Mouse (Mus musculus) limb, embryonic 12.5 days (tissue): Measurements from ENCODE around the gene Rnf180. TPM values are rescaled to one million over a fixed set of nuclear protein-coding genes. Genes with fewer than 3 reads are reported as not detected.

ENCODE experiments used
- ATAC-seq: fragments of 200-750 bp; cut with Nextera tagmentation; 2 replicates; pipeline ENCODE4 v1.8.0; 2017; ENCODE audit warnings: low read depth, moderate TSS enrichment; ENCODE audit not compliant: insufficient number of reproducible peaks, insufficient read depth, low FRiP score, low TSS enrichment
- H3K27ac ChIP-seq: fragments of 300-500 bp; sonication (generic); 2 replicates; pipeline ENCODE4 v1.5.1; 2016; ENCODE audit warnings: mild to moderate bottlenecking, moderate library complexity
- H3K27me3 ChIP-seq: fragments of 300-500 bp; sonication (generic); 2 replicates; pipeline ENCODE4 v1.6.1; 2016; ENCODE audit warnings: mild to moderate bottlenecking, moderate library complexity
- H3K36me3 ChIP-seq: fragments of 300-500 bp; sonication (generic); 2 replicates; pipeline ENCODE4 v1.6.1; 2016; ENCODE audit warnings: mild to moderate bottlenecking, moderate library complexity
- H3K4me1 ChIP-seq: fragments of 300-500 bp; sonication (generic); replicated peaks from 2 replicates; pipeline ENCODE4 v1.6.1; 2016
- H3K4me2 ChIP-seq: fragments of 300-500 bp; sonication (generic); 2 replicates; pipeline ENCODE4 v1.6.1; 2016; ENCODE audit warnings: mild to moderate bottlenecking, moderate library complexity
- H3K4me3 ChIP-seq: fragments of 300-500 bp; sonication (generic); replicated peaks from 2 replicates; pipeline ENCODE4 v1.5.1; 2016; ENCODE audit warnings: mild to moderate bottlenecking
- H3K9ac ChIP-seq: fragments of 300-500 bp; sonication (generic); replicated peaks from 2 replicates; pipeline ENCODE4 v1.6.1; 2016; ENCODE audit warnings: mild to moderate bottlenecking, moderate library complexity
- H3K9me3 ChIP-seq: fragments of 300-500 bp; sonication (generic); 2 replicates; pipeline ENCODE4 v1.6.1; 2016; ENCODE audit warnings: mild to moderate bottlenecking, moderate library complexity
- WGBS: fragments of 180-500 bp; shearing (Covaris S2); methylation state at CpG from one replicate; pipeline ENCODE4 v1.1.7; 2016; 5-methylcytosine and 5-hydroxymethylcytosine counted together
- polyA plus RNA-seq: library from polyadenylated mRNA; unstranded; fragments of >200 nt; fragmentation: Nextera tagmentation; extraction: Ambion mirVana; gene quantifications from 2 replicates; pipeline ENCODE4 v1.2.1, GENCODE M21; 2016

The Rnf180 gene
- polyA plus RNA-seq, 1 experiment from 2014 or later = 10.5 TPM

DNA sequence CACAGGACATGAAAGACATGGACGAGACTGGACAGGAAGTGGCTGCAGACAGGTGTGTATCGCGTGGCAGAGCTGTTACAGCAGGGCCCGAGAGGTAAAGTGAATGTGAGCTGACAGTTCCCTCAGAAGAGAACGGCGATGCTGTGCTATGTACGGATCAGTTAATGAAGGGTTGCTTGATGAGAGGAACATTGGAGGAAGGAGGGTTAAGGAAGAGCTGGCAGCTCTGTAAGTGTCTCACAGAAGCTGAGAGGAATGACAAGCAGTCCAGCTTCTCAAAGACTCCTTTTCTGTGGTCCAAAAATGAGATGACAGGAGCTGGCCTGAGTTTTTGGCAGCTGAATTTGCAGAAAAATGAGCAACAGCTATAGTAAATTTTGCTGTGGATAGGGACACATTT is 101.0 kb downstream of the Rnf180 start:
- 69% methylated on average over 7 of the region's 7 CpGs for WGBS
- no peaks in the 10 kb centered on the region for H3K9me3 ChIP-seq
- no peaks in the 10 kb centered on the region for H3K36me3 ChIP-seq
- no peak overlapping the region for H3K9ac ChIP-seq
- H3K4me3 ChIP-seq = no peak overlapping the region
- no peak overlapping the region for H3K4me2 ChIP-seq
- H3K27ac ChIP-seq = no peak overlapping the region
- ATAC-seq = no peak
- H3K4me1 ChIP-seq = no peaks in the 10 kb centered on the region
- no peaks in the 10 kb centered on the region for H3K27me3 ChIP-seq

DNA sequence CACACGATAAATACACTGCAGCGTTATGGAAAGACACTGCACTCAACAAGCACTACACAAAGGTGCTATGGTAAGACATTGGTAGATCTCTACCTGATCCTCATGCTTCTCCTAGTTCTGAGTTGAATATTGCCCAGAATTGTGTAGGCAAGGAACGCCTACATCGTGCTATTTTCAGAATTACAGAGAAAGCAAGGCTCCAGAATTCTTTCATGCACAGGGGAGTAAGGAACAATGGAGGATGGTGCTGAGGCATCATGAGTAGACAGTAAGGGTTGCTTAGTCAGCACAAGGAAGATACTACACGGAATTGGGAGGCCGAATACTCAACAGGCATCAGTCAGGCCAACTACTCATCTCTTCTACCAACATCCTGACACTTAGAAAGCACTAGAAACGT is 105.9 kb downstream of the Rnf180 start:
- no peak overlapping the region for H3K4me3 ChIP-seq
- H3K36me3 ChIP-seq = no peaks in the 10 kb centered on the region
- no peak overlapping the region for H3K4me2 ChIP-seq
- no peak for ATAC-seq
- H3K9ac ChIP-seq = no peak overlapping the region
- no peaks in the 10 kb centered on the region for H3K27me3 ChIP-seq
- no peak overlapping the region for H3K27ac ChIP-seq
- H3K4me1 ChIP-seq = no peaks in the 10 kb centered on the region
- H3K9me3 ChIP-seq = no peaks in the 10 kb centered on the region
- WGBS = 89% methylated on average over 7 of the region's 7 CpGs

DNA sequence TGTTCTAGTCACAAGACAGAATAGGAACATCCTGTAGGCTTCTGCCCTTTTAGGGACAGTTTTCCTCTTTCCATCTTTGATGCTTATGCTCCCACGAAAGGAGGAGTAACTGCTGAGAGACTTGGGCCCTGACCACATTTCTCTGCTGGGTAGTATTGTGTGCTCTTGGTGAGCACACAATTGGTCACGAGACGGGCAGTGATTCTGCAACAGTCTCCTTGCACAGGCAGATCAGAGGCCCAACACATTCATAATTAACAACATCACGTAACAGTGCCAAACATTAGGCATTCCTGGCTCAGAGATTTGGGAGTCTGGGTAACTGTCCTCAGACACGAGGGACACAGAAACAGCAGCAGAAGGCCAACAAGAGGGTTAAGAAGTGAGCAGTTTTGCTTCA is 113.8 kb downstream of the Rnf180 start:
- H3K4me1 ChIP-seq = no peaks in the 10 kb centered on the region
- WGBS = 81% methylated on average over 5 of the region's 5 CpGs
- no peaks in the 10 kb centered on the region for H3K9me3 ChIP-seq
- H3K27me3 ChIP-seq = no peaks in the 10 kb centered on the region
- no peak overlapping the region for H3K4me2 ChIP-seq
- no peaks in the 10 kb centered on the region for H3K36me3 ChIP-seq
- no peak overlapping the region for H3K27ac ChIP-seq
- H3K9ac ChIP-seq = no peak overlapping the region
- no peak for ATAC-seq
- H3K4me3 ChIP-seq = no peak overlapping the region

DNA sequence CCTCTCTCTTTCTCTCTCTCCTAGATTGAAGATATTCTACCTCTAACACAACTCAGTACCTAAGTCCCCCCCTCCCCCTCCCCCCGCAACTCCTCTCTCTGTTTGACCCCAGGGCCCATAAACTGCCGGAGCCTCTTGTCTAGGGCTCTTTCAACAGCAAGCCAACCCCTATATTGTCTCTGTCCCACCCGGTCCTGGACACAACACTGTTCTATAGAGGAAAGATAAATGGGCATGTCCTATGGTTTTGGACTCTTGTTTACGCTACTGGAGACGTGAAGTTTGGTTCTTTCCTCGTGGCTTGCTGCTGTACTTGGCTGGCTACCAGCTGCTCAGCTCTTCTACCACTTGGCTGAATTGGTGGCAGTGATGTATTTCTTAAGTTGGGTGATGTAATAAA is 129.2 kb downstream of the Rnf180 start:
- Histone ChIP-seq H3K4me2 (no peak overlapping the region), H3K4me3 (no peak overlapping the region), H3K4me1 (no peaks in the 10 kb centered on the region), H3K9me3 (no peaks in the 10 kb centered on the region), H3K36me3 (no peaks in the 10 kb centered on the region), H3K9ac (no peak overlapping the region), H3K27me3 (no peaks in the 10 kb centered on the region), H3K27ac (no peak overlapping the region)
- ATAC-seq = no peak
- 74% methylated on average over 6 of the region's 6 CpGs for WGBS

DNA sequence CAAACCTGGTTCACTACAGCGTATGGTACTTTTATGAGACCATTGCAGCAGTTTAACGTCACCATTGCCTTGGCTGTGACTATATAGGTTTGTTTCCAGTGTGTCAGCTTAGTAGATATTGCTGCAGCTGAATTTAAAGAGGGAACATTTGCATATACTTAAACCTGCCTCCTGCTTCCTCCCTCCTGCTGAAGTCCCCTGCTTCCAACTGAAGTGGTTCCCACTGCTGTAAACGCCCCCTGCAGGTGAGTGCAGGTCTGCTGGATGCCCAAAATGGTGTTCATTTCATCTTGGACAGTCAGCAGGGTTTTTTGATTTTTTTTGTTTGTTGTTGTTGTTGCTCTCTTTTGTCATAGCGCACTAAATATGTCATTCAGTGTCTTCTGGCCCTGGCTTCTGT is 140.7 kb downstream of the Rnf180 start:
- Histone ChIP-seq H3K27ac (no peak overlapping the region), H3K9me3 (no peaks in the 10 kb centered on the region), H3K27me3 (no peaks in the 10 kb centered on the region), H3K4me1 (no peaks in the 10 kb centered on the region), H3K4me3 (no peak overlapping the region), H3K36me3 (no peaks in the 10 kb centered on the region), H3K4me2 (no peak overlapping the region), H3K9ac (no peak overlapping the region)
- ATAC-seq = no peak
- WGBS = 51% methylated on average over 4 of the region's 4 CpGs

DNA sequence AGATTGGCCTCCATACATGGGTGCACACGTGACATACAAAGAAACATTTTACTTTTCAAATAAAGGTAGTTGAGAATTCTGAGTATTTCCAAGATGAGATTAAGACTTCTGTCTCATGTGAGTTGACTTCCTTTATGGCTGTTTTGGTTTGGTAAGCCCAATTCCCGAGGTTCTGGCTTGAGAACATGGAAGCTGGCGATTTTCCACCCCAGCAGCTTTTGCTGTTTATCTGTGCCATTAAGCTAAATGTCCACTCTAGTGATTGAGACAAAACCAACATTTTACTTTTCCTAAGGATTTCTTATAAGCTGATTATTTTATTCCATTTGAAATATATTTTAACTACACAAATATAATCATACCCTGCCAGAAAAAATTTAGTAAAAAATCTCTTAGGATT is 144.6 kb downstream of the Rnf180 start:
- WGBS = 91% methylated on average over 3 of the region's 3 CpGs
- Histone ChIP-seq H3K4me3 (no peak overlapping the region), H3K9me3 (no peaks in the 10 kb centered on the region), H3K4me1 (peaks cover 5% of the 10 kb centered on the region; the same call in 1 of the 2 replicates), H3K27me3 (no peaks in the 10 kb centered on the region), H3K4me2 (no peak overlapping the region), H3K27ac (no peak overlapping the region), H3K36me3 (no peaks in the 10 kb centered on the region), H3K9ac (no peak overlapping the region)
- no peak for ATAC-seq

DNA sequence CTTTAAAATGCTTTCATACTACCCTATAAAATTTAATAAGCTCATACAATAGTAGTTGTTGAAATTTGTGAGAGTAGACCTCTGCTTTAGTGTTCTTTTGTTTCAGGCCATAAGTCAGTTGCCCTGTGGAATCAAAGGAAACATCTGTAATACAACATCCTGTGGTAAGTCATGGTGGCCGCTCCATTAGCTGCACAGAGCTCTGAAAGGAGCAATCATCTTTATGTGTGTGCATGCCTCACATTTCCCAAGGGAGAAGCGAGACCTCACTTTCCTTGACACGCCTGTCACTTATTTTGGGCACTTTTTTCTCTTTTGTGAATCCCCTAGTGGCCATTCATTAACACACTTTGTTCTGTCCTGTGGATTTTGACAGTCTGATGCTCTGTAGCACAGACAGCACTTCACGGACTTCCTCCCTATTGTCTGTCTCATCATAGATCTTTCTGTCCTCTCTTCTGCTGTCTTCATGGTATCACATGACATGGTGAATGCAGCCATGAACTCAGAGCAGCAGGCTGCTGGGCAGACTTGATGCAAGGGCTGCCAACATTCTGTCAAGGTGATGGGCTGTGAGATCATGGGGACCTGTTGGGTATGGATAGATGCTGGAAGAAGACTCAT is 146.7 kb downstream of the Rnf180 start:
- no peak for ATAC-seq
- Histone ChIP-seq H3K36me3 (no peaks in the 10 kb centered on the region), H3K4me3 (no peak overlapping the region), H3K4me2 (no peak overlapping the region), H3K4me1 (peaks cover 5% of the 10 kb centered on the region; the same call in 1 of the 2 replicates), H3K9me3 (no peaks in the 10 kb centered on the region), H3K9ac (no peak overlapping the region), H3K27ac (no peak overlapping the region), H3K27me3 (no peaks in the 10 kb centered on the region)
- 50% methylated on average over 4 of the region's 4 CpGs for WGBS

DNA sequence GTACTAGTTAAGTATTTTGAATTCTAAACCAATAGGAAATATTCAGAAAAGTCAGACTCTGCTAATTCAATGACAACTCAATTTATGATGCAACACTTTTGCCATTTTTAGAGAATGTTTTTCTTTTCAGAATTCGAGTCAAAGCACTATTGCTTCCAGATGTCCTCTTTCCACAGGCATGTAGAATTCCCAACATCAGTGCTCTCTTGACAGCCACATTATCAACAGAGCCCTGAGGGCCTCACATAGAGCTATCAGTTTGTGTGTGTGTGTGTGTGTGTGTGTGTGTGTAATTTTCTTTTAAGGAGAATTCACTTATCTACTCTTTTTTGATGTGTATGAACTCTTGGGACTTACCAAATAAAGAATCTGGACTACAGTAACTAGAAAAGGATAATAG is 147.8 kb downstream of the Rnf180 start:
- Histone ChIP-seq H3K4me3 (no peak overlapping the region), H3K9me3 (no peaks in the 10 kb centered on the region), H3K27ac (no peak overlapping the region), H3K4me1 (peaks cover 5% of the 10 kb centered on the region; the same call in 1 of the 2 replicates), H3K27me3 (no peaks in the 10 kb centered on the region), H3K36me3 (no peaks in the 10 kb centered on the region), H3K9ac (no peak overlapping the region), H3K4me2 (no peak overlapping the region)
- 9% methylated on average over 1 of the region's 1 CpGs for WGBS
- ATAC-seq = no peak

DNA sequence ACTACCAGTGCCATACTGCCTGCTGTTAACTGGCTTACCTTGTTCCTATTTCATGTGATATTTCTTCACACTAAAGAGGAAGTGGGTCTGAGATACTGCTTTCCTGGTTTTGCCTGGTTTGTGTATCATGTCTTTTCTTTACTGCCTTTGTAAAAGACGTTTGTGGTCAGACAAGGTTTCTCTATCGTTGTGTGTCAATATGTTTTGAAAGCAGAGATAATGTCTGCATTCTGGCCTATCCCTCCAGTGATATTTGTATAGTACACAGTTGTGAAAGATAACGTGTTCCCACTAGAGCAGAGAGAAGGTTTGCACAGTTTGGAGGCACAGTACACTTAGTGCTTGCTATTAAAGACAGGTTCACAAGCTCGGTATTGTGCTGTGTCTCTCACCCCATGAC is 154.7 kb downstream of the Rnf180 start:
- Histone ChIP-seq H3K36me3 (no peaks in the 10 kb centered on the region), H3K4me2 (no peak overlapping the region), H3K4me1 (no peaks in the 10 kb centered on the region), H3K27ac (no peak overlapping the region), H3K27me3 (no peaks in the 10 kb centered on the region), H3K9me3 (no peaks in the 10 kb centered on the region), H3K4me3 (no peak overlapping the region), H3K9ac (no peak overlapping the region)
- WGBS = 74% methylated on average over 4 of the region's 4 CpGs
- no peak for ATAC-seq

DNA sequence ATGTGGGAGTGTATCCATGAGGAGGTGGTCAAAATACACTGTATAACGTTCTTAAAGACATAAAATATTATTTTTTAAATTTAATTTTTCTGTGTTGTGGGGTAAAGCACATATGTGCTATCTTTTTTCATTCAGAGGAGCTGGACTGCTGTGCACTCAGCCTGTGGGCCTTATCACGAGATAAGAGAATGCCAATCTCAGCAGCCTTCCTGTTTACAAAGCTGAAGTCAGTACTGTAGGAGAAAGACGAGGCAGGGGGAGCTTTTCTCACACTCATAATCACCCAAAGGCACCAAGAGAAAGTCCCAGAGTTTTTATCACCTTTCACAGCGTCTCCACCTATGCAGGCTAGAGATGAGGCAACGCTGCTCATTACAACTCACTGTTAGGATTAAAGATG is 160.2 kb downstream of the Rnf180 start:
- Histone ChIP-seq H3K4me1 (no peaks in the 10 kb centered on the region), H3K27me3 (no peaks in the 10 kb centered on the region), H3K27ac (no peak overlapping the region), H3K36me3 (no peaks in the 10 kb centered on the region), H3K9ac (no peak overlapping the region), H3K4me2 (no peak overlapping the region), H3K4me3 (no peak overlapping the region), H3K9me3 (no peaks in the 10 kb centered on the region)
- ATAC-seq = no peak
- 72% methylated on average over 5 of the region's 5 CpGs for WGBS

DNA sequence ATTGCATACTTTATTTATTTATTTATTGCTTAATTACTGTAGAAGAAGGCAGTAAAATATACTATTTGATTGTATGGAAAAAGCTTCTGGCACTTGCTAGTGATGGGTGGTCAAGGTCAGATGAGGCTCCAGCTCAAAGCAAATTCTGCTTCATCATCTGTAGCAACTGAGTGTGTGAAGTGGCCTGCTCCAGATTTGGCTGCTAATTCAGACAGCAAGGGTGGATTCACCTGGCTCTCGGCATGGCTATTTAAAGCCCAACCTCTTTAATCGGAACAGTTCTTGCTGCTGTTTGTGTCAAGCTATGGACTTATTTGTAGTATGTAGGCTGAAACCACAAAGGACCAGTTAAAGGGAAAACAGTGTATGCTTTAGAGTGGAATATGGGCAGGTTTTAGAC is 161.8 kb downstream of the Rnf180 start:
- no peaks in the 10 kb centered on the region for H3K27me3 ChIP-seq
- no peak overlapping the region for H3K9ac ChIP-seq
- H3K4me2 ChIP-seq = no peak overlapping the region
- H3K4me3 ChIP-seq = no peak overlapping the region
- no peaks in the 10 kb centered on the region for H3K9me3 ChIP-seq
- no peaks in the 10 kb centered on the region for H3K4me1 ChIP-seq
- no peaks in the 10 kb centered on the region for H3K36me3 ChIP-seq
- no peak overlapping the region for H3K27ac ChIP-seq
- ATAC-seq = no peak
- 74% methylated on average over 2 of the region's 2 CpGs for WGBS

DNA sequence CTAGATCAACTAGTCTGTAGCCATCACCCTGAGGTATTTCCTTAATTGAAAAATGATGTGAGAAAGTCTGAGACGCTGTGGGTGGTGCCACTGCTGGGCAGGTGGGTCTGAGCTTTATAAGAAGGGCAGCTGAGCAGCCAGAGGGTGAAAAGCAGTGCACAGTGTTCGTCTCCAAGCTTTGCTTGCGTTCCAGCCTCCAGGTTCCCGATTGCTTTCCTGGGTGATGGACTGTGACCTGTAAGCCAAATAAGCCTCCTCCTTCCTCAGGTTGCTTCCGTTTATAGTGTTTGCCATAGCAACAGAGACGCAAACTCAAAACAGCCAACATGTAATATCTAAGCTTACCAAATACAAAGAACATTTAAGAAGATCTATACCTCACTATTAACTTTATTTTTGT is 162.2 kb downstream of the Rnf180 start:
- Histone ChIP-seq H3K27me3 (no peaks in the 10 kb centered on the region), H3K27ac (no peak overlapping the region)

More for the DNA sequence above, 162.2 kb downstream of the Rnf180 start:
- Histone ChIP-seq H3K4me2 (no peak overlapping the region), H3K36me3 (no peaks in the 10 kb centered on the region), H3K4me1 (no peaks in the 10 kb centered on the region), H3K9ac (no peak overlapping the region), H3K9me3 (no peaks in the 10 kb centered on the region), H3K4me3 (no peak overlapping the region)
- WGBS = 76% methylated on average over 6 of the region's 6 CpGs
- ATAC-seq = no peak
